Mouse (Mus musculus) left cerebral cortex, postnatal 4 days (tissue): ENCODE measurements around the gene Pard3. TPM values are rescaled to one million over a fixed set of nuclear protein-coding genes. Genes with fewer than 3 reads are reported as not detected.
A peak's percentile ranks its signal among the peaks of the same experiment; 100 is the strongest.

Experiments
- DNase-seq: peaks from one replicate; pipeline ENCODE4 v3.0.0-alpha.2; 2022
- intact Hi-C: fragments of 180-260 bp; cut with DNase I; formaldehyde crosslinking; loops from one replicate; pipeline ENCODE4 v1.15.1; 2025
- total RNA-seq, 2 experiments: library from RNA; stranded (reverse); gene quantifications; 2 replicates each; pipeline ENCODE4 v1.2.3; 2021

Gene Pard3
- total RNA-seq, 2 experiments from 2014 or later, result 25.5 to 27.0 TPM

GRCm38 (mm10) chr8:127082486-127082885 lies 18.8 kb downstream of the Pard3 start:
- no peak for DNase-seq
- intact Hi-C loops, result no loop called here

DNA sequence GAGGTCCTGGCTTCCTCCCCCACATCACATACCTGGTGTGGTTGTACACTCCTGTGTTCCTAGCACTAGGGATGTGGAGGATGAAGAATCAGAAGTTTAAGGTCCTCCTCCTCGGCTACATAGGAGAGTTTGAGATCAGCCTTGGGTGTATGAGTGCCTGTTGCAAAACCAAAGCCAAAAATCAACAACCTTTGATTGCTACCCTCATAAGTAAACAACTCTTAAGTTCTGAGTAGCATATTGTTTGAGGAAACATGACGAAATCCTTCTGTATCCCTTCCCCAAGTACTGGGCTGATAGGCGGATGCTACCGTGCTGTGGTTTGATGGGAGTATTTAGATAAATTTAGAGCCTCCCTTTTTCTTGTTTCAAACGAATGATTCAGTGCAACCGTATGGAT lies 20.9 kb downstream of the Pard3 start:
- DNase-seq, result no peak
- intact Hi-C loops, result no loop called here

DNA sequence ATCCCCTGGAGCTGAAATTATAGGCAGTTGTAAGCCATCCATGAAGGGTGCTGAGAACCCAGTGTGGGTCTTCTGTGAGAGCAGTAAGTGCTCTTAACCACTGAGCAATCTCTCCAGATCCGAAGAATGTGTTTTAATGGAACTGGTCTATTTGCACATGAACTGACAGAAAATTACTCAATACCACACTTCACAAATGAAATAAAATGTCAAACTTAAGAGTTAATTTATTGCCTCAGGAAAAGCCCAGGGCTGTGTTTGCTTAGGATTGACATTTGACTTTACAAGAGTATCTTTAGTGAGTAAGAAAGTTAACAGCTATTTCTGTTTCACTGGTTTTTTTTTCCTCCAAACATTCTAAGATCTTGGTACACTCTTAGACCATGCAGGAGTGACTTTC lies 23.7 kb downstream of the Pard3 start:
- no peak for DNase-seq
- intact Hi-C loops, result no loop called here

DNA sequence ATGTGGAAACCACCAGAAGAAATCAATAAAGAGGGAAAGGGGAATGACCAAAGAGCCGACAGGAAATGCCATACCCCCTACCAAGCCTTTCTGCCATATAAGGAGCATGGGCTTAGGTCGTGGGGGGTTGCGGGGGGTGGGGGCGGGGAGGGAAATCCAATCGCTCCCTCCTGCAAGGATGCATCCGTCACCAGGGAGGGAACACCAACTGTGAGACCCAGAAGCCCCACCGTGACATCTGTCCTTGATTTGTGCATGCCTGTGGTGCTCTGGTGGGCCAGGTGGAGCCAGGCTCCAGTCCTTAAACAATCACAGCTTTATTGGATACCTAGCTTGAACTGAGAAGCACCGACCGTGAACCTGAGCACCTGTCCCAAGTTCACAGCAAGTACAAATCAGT lies 24.7 kb downstream of the Pard3 start:
- intact Hi-C loops, result no loop called here
- DNase-seq, result no peak

DNA sequence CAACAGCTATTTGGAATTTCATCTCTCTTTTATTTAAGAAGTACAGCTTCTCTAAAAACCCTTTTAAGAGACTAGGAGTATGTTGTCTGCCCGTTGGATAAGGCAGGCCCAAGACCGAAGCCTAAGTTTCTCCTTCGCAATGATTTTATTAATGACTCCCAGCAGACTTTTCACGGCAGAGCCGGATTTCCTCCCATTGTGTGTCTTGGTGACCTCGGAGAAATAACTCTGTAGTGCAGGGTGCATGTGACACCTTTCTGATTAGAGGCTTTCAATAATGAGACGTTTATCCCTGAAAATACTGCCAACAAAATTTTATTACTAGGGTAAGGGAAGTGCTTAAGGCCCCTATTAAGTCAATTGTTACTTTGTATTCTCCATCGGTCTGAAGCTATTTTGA lies 25.3 kb downstream of the Pard3 start:
- intact Hi-C loops, result no loop called here
- no peak for DNase-seq

DNA sequence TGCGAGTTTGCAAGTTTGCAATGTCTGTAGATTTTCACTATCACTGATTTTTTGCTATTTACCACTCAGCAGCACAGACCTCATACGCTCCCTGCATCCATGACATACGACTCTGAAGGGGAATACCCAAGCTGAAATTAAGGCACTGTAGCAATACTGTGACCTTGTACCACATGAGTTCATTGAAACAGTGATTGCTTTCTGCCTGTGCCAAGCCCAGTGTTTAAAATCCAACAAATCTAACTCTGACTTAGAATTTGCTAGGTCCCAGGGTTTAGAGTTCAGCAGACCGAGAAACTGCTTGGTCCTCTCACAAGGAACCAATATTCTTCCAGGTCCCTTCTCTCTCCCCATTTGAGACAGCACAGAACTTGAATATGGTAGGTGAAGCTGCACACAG lies 26.7 kb downstream of the Pard3 start:
- no peak for DNase-seq
- intact Hi-C loops, result no loop called here

DNA sequence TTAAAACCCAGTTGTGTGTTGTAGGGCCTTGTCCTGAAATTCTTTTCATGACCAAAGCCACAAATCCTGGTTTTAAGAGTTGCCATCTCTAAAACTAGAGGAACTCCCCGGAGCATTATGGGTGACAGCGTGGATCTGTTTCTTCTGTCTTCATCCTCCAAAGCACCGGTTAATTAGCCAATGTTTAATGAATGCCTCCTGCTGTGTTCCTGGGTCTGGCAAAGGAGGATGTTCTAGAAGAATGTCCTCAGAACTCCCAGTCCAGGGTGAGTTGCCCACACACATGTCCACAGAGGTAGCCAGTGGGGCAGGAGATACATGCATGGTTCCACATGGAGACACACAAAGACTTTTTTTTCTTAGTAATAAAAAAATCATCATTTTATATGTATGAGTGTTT lies 28.2 kb downstream of the Pard3 start:
- intact Hi-C loops, result no loop called here

GRCm38 (mm10) chr8:127092383-127093112 lies 28.9 kb downstream of the Pard3 start:
- peak; percentile 81 for DNase-seq
- intact Hi-C loops, result no loop called here

More for the DNA sequence above, 28.2 kb downstream of the Pard3 start:
- DNase-seq, result no peak

DNA sequence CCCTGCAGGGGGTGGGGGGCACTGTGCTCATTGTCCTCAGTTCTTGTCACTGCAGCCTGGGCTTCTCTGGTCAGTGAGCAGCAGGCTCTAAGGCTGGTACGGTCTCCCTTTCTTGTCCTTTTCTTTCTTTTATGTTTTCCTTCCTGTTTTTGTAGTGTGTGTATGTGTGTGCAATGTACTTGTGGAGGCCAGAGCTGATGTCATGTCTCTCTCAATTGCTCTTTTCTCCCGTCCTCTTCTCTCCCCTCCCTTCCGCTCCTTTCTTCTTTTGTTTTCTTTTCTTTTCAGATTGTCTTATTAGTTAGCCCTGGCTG lies 29.4 kb downstream of the Pard3 start:
- intact Hi-C loops, result no loop called here
- no peak for DNase-seq

DNA sequence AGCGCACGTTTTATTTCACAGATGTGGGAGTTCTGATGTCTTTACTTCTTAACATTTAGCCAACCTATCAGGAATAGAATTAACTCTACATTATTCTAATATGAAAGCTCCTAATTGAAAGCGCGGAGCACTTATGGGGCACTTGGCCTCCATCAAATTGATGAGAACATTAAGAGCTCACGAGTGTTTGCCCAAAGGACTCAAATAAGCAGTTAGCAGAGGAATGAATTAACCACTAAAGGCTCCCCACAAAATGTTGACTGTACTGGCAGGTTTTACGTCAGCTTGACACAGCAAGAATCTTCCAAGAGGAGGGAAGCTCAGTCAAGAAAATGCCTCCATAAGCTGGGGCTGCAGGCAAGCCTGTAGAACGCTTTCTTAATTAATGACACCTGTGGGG lies 32.1 kb downstream of the Pard3 start:
- DNase-seq, result no peak
- intact Hi-C loops, result no loop called here

- DNase-seq, result no peak
- intact Hi-C loops, result no loop called here
Measured at GRCm38 (mm10) chr8:127099439-127100090, 35.9 kb downstream of the Pard3 start.

GRCm38 (mm10) chr8:127103256-127103655 lies 39.6 kb downstream of the Pard3 start:
- intact Hi-C loops, result no loop called here
- no peak for DNase-seq

DNA sequence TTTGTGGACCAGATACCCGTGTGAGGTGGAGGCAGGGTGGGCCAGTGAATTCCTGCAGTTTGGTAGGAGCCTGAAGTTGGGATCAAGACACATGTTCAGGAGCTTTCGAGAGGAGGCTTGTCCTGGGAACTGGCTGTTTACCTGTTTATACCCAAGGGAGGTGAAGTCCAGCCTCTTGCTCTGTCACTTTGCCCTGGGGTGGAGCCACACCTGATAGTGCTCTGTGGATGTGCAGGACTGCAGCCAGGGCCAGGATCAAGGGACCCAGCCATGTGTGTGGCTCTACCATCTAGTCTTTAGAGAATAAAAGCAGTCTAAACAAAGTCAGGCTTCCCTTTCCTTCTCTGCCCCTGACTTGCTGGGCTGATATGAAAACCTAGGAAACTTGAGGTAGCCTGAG lies 40.9 kb downstream of the Pard3 start:
- no peak for DNase-seq
- intact Hi-C loops, result no loop called here

- peak; percentile 90 for DNase-seq
- intact Hi-C loops, result no loop called here
Measured at GRCm38 (mm10) chr8:127107928-127108327, 44.2 kb downstream of the Pard3 start.

DNA sequence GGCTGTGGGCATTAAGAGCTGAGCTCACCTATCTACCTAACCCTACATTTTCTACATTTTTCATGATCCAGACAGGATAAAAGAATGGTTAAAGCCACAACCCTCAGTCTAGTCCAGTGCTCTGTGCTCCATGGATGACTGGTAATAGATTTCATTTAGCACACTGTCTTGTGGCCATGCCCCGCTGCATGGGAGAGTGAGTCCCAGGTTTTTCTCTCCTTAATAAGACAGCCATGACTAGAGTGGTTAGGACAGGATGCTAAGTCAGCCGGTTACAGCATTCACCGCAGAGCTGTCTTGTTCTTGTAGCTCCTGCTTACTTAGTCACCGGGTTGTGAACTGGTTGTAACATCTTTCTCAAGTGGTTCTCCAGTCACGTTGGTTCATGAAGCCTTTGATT lies 49.5 kb downstream of the Pard3 start:
- intact Hi-C loops, result no loop called here
- no peak for DNase-seq

DNA sequence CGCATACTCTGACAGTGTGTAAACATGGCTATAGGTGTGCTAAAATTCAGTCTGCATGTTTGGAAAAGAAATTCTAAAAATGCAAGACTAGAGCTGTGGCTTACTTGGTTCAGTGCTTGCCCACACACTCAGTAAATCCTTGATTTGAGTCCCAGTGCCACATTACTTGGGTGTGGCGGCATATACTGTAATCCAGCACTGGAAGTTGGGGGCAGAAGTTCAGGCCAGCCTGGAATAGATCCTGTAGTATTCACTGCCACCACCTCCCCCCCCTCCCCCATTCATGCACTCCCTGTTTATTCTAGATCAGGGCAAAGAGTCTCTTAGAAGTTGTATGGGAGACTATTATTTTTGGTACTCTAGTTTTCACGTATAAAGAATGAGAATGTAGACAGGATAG lies 52.1 kb downstream of the Pard3 start:
- intact Hi-C loops, result no loop called here
- DNase-seq, result no peak

DNA sequence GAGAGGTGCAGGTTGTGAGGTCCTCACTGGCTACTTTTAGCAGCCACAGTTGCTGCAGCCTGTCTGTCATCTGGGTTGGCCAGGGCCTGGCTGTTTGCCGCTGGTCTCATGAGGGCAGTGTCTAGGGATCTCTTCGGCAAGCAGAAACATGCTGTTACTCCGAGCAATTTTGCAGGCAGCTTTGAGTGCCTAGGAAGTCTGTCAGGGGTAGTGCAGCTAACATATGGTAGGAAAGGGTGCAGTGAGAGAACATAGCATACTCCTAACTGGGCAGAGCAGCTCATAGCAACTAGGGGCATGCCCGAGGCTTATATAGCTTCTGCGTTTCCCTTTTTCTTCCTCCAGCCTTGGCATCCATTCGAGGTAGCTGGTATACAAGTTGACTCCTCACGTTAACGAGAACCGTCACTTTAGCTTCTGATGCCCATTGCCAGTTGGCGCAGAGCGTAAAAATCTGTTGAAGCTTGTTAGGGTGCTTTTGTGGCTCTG lies 54.7 kb downstream of the Pard3 start:
- peak; percentile 84 for DNase-seq
- intact Hi-C loops, result no loop called here

GRCm38 (mm10) chr8:127123391-127123790 lies 59.7 kb downstream of the Pard3 start:
- intact Hi-C loops, result no loop called here
- DNase-seq, result no peak

GRCm38 (mm10) chr8:127124795-127125194 lies 61.1 kb downstream of the Pard3 start:
- intact Hi-C loops, result no loop called here
- no peak for DNase-seq

DNA sequence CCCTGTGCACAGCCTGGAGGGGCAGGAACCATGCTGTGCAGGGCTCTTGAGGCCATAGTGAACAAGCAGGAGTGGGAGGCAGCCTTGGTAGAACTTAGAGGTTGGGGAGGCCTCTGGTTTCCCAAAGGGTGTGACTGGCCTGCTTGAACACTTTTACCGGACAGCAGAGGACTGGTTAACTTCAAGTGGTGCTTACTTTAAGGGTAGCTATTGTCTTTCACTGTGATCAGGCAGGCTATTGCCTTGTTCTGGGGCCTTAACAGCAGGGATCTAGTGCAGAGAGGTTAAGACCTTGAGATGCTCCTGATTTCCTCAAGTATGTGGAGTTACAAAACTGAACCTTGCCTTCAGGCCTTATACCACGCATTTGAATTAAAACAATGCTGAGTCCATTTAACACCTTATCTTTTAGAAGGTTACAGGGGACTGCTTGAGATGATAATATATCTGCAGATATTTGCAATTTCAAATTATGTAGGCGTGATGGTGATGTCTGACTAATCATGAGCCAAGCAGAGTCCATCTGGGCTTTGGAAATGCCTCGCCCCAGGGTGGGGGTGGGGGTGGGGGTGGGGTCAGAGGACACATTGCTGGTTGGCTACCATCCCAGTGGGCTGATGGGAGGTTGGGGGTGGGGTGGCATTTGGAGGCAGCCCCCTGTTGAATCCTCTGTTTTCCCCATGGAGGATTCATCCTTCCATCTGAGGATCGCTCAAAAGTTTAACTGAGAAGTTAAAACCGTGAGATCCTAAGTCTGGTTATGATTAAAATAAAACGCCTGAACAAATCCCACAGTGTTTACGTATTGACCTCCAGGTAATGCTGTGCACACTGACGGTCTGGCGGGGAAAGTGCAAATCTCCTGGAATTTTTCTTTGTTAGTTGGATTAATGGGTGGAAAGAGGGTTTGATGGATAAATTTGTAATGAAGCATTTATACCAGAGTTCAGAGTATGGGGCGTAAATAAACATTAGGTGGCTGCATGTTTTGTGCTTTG lies 62.3 kb downstream of the Pard3 start:
- DNase-seq, result peak; percentile 61
- intact Hi-C loops, result no loop called here

GRCm38 (mm10) chr8:127128781-127129396 lies 65.2 kb downstream of the Pard3 start:
- peak; percentile 54 for DNase-seq
- intact Hi-C loops, result no loop called here
